Mouse (Mus musculus) forebrain, embryonic 16.5 days (tissue): ENCODE measurements around the gene Dhrs7b. TPM values are rescaled to one million over a fixed set of nuclear protein-coding genes. Genes with fewer than 3 reads are reported as not detected.
"Not testable (repeated sequence)": the region's sequence is repeated elsewhere in the genome, so short reads cannot be mapped to it uniquely, and the experiment has no call there.

Experiments used
- ATAC-seq: fragments of 200-750 bp; cut with Nextera tagmentation; 2 replicates; pipeline ENCODE4 v1.8.0; 2017; ENCODE audit warnings: mild to moderate bottlenecking, moderate library complexity
- H3K27ac ChIP-seq: fragments of 300-500 bp; sonication (generic); 2 replicates; pipeline ENCODE4 v1.5.1; 2014; ENCODE audit warnings: low read length, control low read depth
- H3K27me3 ChIP-seq: fragments of 300-500 bp; sonication (generic); replicated peaks from 2 replicates; pipeline ENCODE4 v1.6.1; 2014; ENCODE audit warnings: low read length; ENCODE audit not compliant: control insufficient read depth, insufficient read depth
- H3K36me3 ChIP-seq: fragments of 300-500 bp; sonication (generic); 2 replicates; pipeline ENCODE4 v1.6.1; 2014; ENCODE audit not compliant: control insufficient read depth, insufficient read depth
- H3K4me1 ChIP-seq: fragments of 300-500 bp; sonication (generic); replicated peaks from 2 replicates; pipeline ENCODE4 v1.6.1; 2014; ENCODE audit warnings: low read length; ENCODE audit not compliant: control insufficient read depth, insufficient read depth
- H3K4me2 ChIP-seq: fragments of 300-500 bp; sonication (generic); 2 replicates; pipeline ENCODE4 v1.6.1; 2014; ENCODE audit warnings: mild to moderate bottlenecking, low read length, control low read depth
- H3K4me3 ChIP-seq: fragments of 300-500 bp; sonication (generic); replicated peaks from 2 replicates; pipeline ENCODE4 v1.5.1; 2014; ENCODE audit warnings: mild to moderate bottlenecking, low read length, control low read depth
- H3K9ac ChIP-seq: fragments of 300-500 bp; sonication (generic); replicated peaks from 2 replicates; pipeline ENCODE4 v1.6.1; 2014; ENCODE audit warnings: low read depth, low read length, control low read depth
- H3K9me3 ChIP-seq: fragments of 300-500 bp; sonication (generic); 2 replicates; pipeline ENCODE4 v1.6.1; 2016; ENCODE audit warnings: low read length; ENCODE audit not compliant: control insufficient read depth
- WGBS: fragments of 180-500 bp; shearing (Covaris S2); extraction: QIAGEN DNeasy Blood & Tissue Kit; methylation state at CpG from one replicate; pipeline ENCODE4 v1.1.7; 2014; 5-methylcytosine and 5-hydroxymethylcytosine counted together
- polyA plus RNA-seq: library from polyadenylated mRNA; unstranded; fragments of >200 nt; fragmentation: Nextera tagmentation; extraction: Ambion mirVana; gene quantifications from 2 replicates; pipeline ENCODE4 v1.2.1, GENCODE M21; 2015

Gene Dhrs7b
- polyA plus RNA-seq, 1 experiment from 2014 or later = 34.5 TPM

GRCm38 (mm10) chr11:60864916-60865315 is 34.5 kb downstream of the Dhrs7b start:
- Histone ChIP-seq H3K9ac (no peak overlapping the region), H3K4me2 (no peak overlapping the region), H3K27ac (no peak overlapping the region), H3K4me3 (no peak overlapping the region), H3K9me3 (no peaks in the 10 kb centered on the region), H3K36me3 (peaks cover 11% of the 10 kb centered on the region), H3K27me3 (no peaks in the 10 kb centered on the region), H3K4me1 (peaks cover 4% of the 10 kb centered on the region; the same call in 1 of the 2 replicates)
- WGBS = 88% methylated on average over 14 of the region's 14 CpGs
- no peak for ATAC-seq

- peaks cover 4% of the 10 kb centered on the region; the same call in 1 of the 2 replicates for H3K4me1 ChIP-seq
- H3K4me3 ChIP-seq = no peak overlapping the region
- H3K27ac ChIP-seq = no peak overlapping the region
- H3K36me3 ChIP-seq = peaks cover 11% of the 10 kb centered on the region
- 54% methylated on average over 2 of the region's 2 CpGs for WGBS
- H3K9ac ChIP-seq = no peak overlapping the region
- H3K9me3 ChIP-seq = no peaks in the 10 kb centered on the region
- ATAC-seq = no peak
- H3K4me2 ChIP-seq = no peak overlapping the region
- H3K27me3 ChIP-seq = no peaks in the 10 kb centered on the region
Observed at GRCm38 (mm10) chr11:60866021-60866420, 35.6 kb downstream of the Dhrs7b start.

GRCm38 (mm10) chr11:60867456-60867855 is 37.0 kb downstream of the Dhrs7b start:
- WGBS = 87% methylated on average over 3 of the region's 3 CpGs
- H3K27ac ChIP-seq = no peak overlapping the region
- no peak overlapping the region for H3K4me3 ChIP-seq
- peaks cover 4% of the 10 kb centered on the region; the same call in 1 of the 2 replicates for H3K4me1 ChIP-seq
- no peak for ATAC-seq
- no peak overlapping the region for H3K9ac ChIP-seq
- H3K4me2 ChIP-seq = no peak overlapping the region
- H3K9me3 ChIP-seq = no peaks in the 10 kb centered on the region
- H3K27me3 ChIP-seq = no peaks in the 10 kb centered on the region
- peaks cover 11% of the 10 kb centered on the region for H3K36me3 ChIP-seq

- Histone ChIP-seq H3K27ac (no peak overlapping the region), H3K4me1 (peaks cover 4% of the 10 kb centered on the region; the same call in 1 of the 2 replicates), H3K27me3 (no peaks in the 10 kb centered on the region), H3K9ac (no peak overlapping the region), H3K9me3 (no peaks in the 10 kb centered on the region), H3K4me2 (no peak overlapping the region), H3K36me3 (peaks cover 11% of the 10 kb centered on the region), H3K4me3 (no peak overlapping the region)
- 67% methylated on average over 8 of the region's 8 CpGs for WGBS
- ATAC-seq = no peak
Observed at GRCm38 (mm10) chr11:60867904-60868303, 37.5 kb downstream of the Dhrs7b start.

GRCm38 (mm10) chr11:60869471-60869870 is 39.0 kb downstream of the Dhrs7b start:
- not testable (repeated sequence) for H3K9me3 ChIP-seq, H3K27ac ChIP-seq, H3K4me3 ChIP-seq, H3K36me3 ChIP-seq, H3K9ac ChIP-seq, ATAC-seq, H3K4me2 ChIP-seq, H3K27me3 ChIP-seq, H3K4me1 ChIP-seq
- 96% methylated on average over 6 of the region's 6 CpGs for WGBS

GRCm38 (mm10) chr11:60871409-60871808 is 41.0 kb downstream of the Dhrs7b start:
- Histone ChIP-seq H3K27ac (no peak overlapping the region), H3K9me3 (no peaks in the 10 kb centered on the region), H3K36me3 (no peaks in the 10 kb centered on the region), H3K4me3 (no peak overlapping the region), H3K27me3 (no peaks in the 10 kb centered on the region), H3K4me2 (no peak overlapping the region), H3K4me1 (peaks cover 5% of the 10 kb centered on the region; the same call in 1 of the 2 replicates), H3K9ac (no peak overlapping the region)
- 96% methylated on average over 4 of the region's 4 CpGs for WGBS
- no peak for ATAC-seq

GRCm38 (mm10) chr11:60873101-60873500 is 42.7 kb downstream of the Dhrs7b start:
- Histone ChIP-seq H3K9ac (no peak overlapping the region), H3K4me3 (no peak overlapping the region), H3K27ac (no peak overlapping the region), H3K27me3 (no peaks in the 10 kb centered on the region), H3K9me3 (no peaks in the 10 kb centered on the region), H3K36me3 (no peaks in the 10 kb centered on the region), H3K4me1 (peaks cover 19% of the 10 kb centered on the region), H3K4me2 (no peak overlapping the region)
- ATAC-seq = no peak
- WGBS = 91% methylated on average over 6 of the region's 6 CpGs

GRCm38 (mm10) chr11:60878056-60878612 is 47.7 kb downstream of the Dhrs7b start:
- peak; percentile 58 for ATAC-seq
- H3K4me1 ChIP-seq = peaks cover 24% of the 10 kb centered on the region

GRCm38 (mm10) chr11:60878675-60879294 is 48.4 kb downstream of the Dhrs7b start, which contains the start of gene Tmem11:
Gene Tmem11 (minus strand): TSS chr11:60879272.
- Histone ChIP-seq H3K4me3 (peak within 1 kb of the TSS; percentile 91), H3K4me1 (peaks cover 24% of the 10 kb centered on the region), H3K9me3 (no peaks in the 10 kb centered on the region), H3K27ac (peak within 1 kb of the TSS; percentile 90), H3K36me3 (no peaks in the 10 kb centered on the region), H3K9ac (peak within 1 kb of the TSS; percentile 86), H3K27me3 (no peaks in the 10 kb centered on the region), H3K4me2 (peak within 1 kb of the TSS; percentile 89)
- peak; percentile 100 for ATAC-seq
- under 1% methylated on average over 61 of the region's 62 CpGs for WGBS

More at GRCm38 (mm10) chr11:60878056-60878612, 47.7 kb downstream of the Dhrs7b start:
- WGBS = 0% methylated on average over 37 of the region's 52 CpGs
- H3K4me3 ChIP-seq = peak overlapping the region; percentile 91
- H3K36me3 ChIP-seq = no peaks in the 10 kb centered on the region
- H3K9me3 ChIP-seq = no peaks in the 10 kb centered on the region
- H3K27ac ChIP-seq = peak overlapping the region; percentile 90
- H3K9ac ChIP-seq = peak overlapping the region; percentile 86
- peak overlapping the region; percentile 49 for H3K4me2 ChIP-seq
- no peaks in the 10 kb centered on the region for H3K27me3 ChIP-seq
